Mouse (Mus musculus): ENCODE data around the gene Hsd17b6.

DNA sequence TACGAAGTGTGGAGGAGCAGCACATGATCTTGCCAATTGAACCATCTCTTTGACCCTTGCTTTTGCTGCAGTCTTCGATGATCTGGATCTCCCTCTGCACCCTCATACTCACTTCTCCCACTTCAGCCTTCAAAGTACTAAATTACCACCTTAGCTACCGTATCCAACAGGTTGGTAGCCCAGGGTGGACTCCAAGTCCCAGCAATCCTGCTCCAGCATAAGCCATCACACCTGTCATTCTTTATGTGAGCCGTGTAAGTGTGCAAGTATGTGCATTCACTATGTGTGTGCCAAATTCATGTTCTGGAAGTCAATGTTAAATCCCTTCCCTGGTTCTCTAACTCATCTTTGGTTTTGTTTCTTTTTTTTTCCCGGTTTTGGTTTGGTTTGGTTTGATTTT, 44.2 kb upstream of the Hsd17b6 start:
- no peak for TF ChIP-seq CTCF (IDR thresholded peaks at IDR 0.05; ENCODE audit: borderline replicate concordance, control insufficient read depth, extremely low read depth, insufficient read depth, low read length, poor library complexity)
- no peak for TF ChIP-seq POLR2A (IDR thresholded peaks at IDR 0.05; ENCODE audit: control insufficient read depth, extremely low read depth, insufficient read depth, low read length, poor library complexity)

All from thymus, adult 2 months (tissue).